Mouse (Mus musculus) lung, postnatal 0 days (tissue): ENCODE measurements around the gene Tbc1d13.

ENCODE experiments used
- CTCF ChIP-seq: IDR thresholded peaks from 2 replicates; pipeline ENCODE4 v1.5.1; 2016; ENCODE audit warnings: antibody characterized with exemption, mild to moderate bottlenecking
- EP300 ChIP-seq: IDR thresholded peaks from 2 replicates; pipeline ENCODE4 v1.6.1; 2016; ENCODE audit warnings: antibody characterized with exemption, mild to moderate bottlenecking, control low read depth

GRCm38 (mm10) chr2:30132801-30133612 is 539 bp upstream of the Tbc1d13 start:
- no peak for TF ChIP-seq CTCF
- no peak for TF ChIP-seq EP300
